Mouse (Mus musculus): ENCODE data around the gene Gm1043. TPM values are rescaled to one million over a fixed set of nuclear protein-coding genes. Genes with fewer than 3 reads are reported as not detected.

Gene Gm1043
- total RNA-seq, 1 experiment from 2014 or later, result not detected

- no peak for ATAC-seq (replicated peaks; ENCODE audit: low read depth, poor library complexity, severe bottlenecking)
These were observed 147.9 kb downstream of the Gm1043 start for GRCm38 (mm10) chr5:37233010-37233557.

- no peak for ATAC-seq (replicated peaks; ENCODE audit: low read depth, poor library complexity, severe bottlenecking)
These were observed 153.5 kb downstream of the Gm1043 start for GRCm38 (mm10) chr5:37238654-37239053.

- 0 out of 2 replicates have a peak, but pooled peaks have one; percentile 30 for ATAC-seq (replicated peaks; ENCODE audit: low read depth, poor library complexity, severe bottlenecking)
These were observed 155.4 kb downstream of the Gm1043 start for GRCm38 (mm10) chr5:37240550-37240949.

- ATAC-seq (replicated peaks; ENCODE audit: low read depth, poor library complexity, severe bottlenecking), result no peak
These were observed 156.1 kb downstream of the Gm1043 start for GRCm38 (mm10) chr5:37241224-37241623.

GRCm38 (mm10) chr5:37241651-37242151 lies 156.5 kb downstream of the Gm1043 start, which contains the start of gene Crmp1:
Crmp1 (plus strand) TSS chr5:37241940.
- no peak for ATAC-seq (replicated peaks; ENCODE audit: low read depth, poor library complexity, severe bottlenecking)

- ATAC-seq (replicated peaks; ENCODE audit: low read depth, poor library complexity, severe bottlenecking), result no peak
These were observed 157.4 kb downstream of the Gm1043 start for GRCm38 (mm10) chr5:37242360-37243168.

GRCm38 (mm10) chr5:37243169-37243886 lies 158.2 kb downstream of the Gm1043 start:
- peak; percentile 74 for ATAC-seq (replicated peaks; ENCODE audit: low read depth, poor library complexity, severe bottlenecking)

- ATAC-seq (replicated peaks; ENCODE audit: low read depth, poor library complexity, severe bottlenecking), result no peak
These were observed 159.0 kb downstream of the Gm1043 start for GRCm38 (mm10) chr5:37244161-37244560.

GRCm38 (mm10) chr5:37244666-37245242 lies 159.6 kb downstream of the Gm1043 start:
- no peak for ATAC-seq (replicated peaks; ENCODE audit: low read depth, poor library complexity, severe bottlenecking)

- no peak for ATAC-seq (replicated peaks; ENCODE audit: low read depth, poor library complexity, severe bottlenecking)
These were observed 160.5 kb downstream of the Gm1043 start for GRCm38 (mm10) chr5:37245651-37246050.

GRCm38 (mm10) chr5:37246138-37246910 lies 161.2 kb downstream of the Gm1043 start:
- ATAC-seq (replicated peaks; ENCODE audit: low read depth, poor library complexity, severe bottlenecking), result no peak

- ATAC-seq (replicated peaks; ENCODE audit: low read depth, poor library complexity, severe bottlenecking), result no peak
These were observed 162.3 kb downstream of the Gm1043 start for GRCm38 (mm10) chr5:37247456-37247855.

- ATAC-seq (replicated peaks; ENCODE audit: low read depth, poor library complexity, severe bottlenecking), result no peak
These were observed 163.7 kb downstream of the Gm1043 start for GRCm38 (mm10) chr5:37248870-37249269.

- no peak for ATAC-seq (replicated peaks; ENCODE audit: low read depth, poor library complexity, severe bottlenecking)
These were observed 166.4 kb downstream of the Gm1043 start for GRCm38 (mm10) chr5:37251596-37251995.

- no peak for ATAC-seq (replicated peaks; ENCODE audit: low read depth, poor library complexity, severe bottlenecking)
These were observed 167.1 kb downstream of the Gm1043 start for GRCm38 (mm10) chr5:37252101-37252804.

GRCm38 (mm10) chr5:37254523-37254922 lies 169.4 kb downstream of the Gm1043 start:
- no peak for ATAC-seq (replicated peaks; ENCODE audit: low read depth, poor library complexity, severe bottlenecking)

- no peak for ATAC-seq (replicated peaks; ENCODE audit: low read depth, poor library complexity, severe bottlenecking)
These were observed 171.7 kb downstream of the Gm1043 start for GRCm38 (mm10) chr5:37256823-37257222.

GRCm38 (mm10) chr5:37257243-37257642 lies 172.1 kb downstream of the Gm1043 start:
- 0 out of 2 replicates have a peak, but pooled peaks have one; percentile 56 for ATAC-seq (replicated peaks; ENCODE audit: low read depth, poor library complexity, severe bottlenecking)

- ATAC-seq (replicated peaks; ENCODE audit: low read depth, poor library complexity, severe bottlenecking), result no peak
These were observed 176.6 kb downstream of the Gm1043 start for GRCm38 (mm10) chr5:37261734-37262133.
